26 mouse cellular contexts compared by ENCODE assay signal in the genomic region with DNA sequence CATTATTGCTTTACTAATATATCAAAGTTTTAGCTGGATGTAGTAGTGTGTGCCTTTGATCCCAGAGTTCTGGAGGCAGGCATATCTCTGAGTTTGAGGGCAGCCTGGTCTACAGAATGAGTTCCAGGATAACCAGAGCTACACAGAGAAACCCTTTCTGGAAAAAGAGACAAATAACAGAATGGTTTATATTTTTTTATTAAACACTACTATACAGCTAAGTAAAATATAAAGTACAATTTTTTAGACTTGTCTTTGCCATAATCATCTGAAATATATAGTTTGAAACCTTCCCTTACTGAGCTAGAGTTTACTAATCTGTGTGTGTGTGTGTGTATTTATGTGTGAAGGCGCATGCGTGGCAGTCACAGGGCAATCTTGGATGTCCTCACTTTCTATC. TPM values are rescaled to one million over a fixed set of nuclear protein-coding genes. Genes with fewer than 3 reads are reported as not detected.
"Had no signal": no experiment of that assay in that cellular context is flagged by ENCODE, and none has a peak within 500 bp of the region (broad histone marks: within the 10 kb centered on the region; RNA-seq: fewer than 3 reads in every experiment).

A gene (plus strand): TSS at position 301 of the 400 bp plus-strand sequence.

- H3K27ac ChIP-seq: lung, embryonic 15.5 days; midbrain, embryonic 10.5 days; midbrain, embryonic 12.5 days; neural tube, embryonic 13.5 days; neural tube, embryonic 15.5 days had no signal

- H3K27me3 ChIP-seq: lung, embryonic 15.5 days; neural tube, embryonic 13.5 days; neural tube, embryonic 15.5 days had no signal

- H3K9ac ChIP-seq: lung, embryonic 15.5 days; midbrain, embryonic 12.5 days; neural tube, embryonic 13.5 days; neural tube, embryonic 15.5 days had no signal

- H3K9me3 ChIP-seq: lung, embryonic 15.5 days; midbrain, embryonic 10.5 days; midbrain, embryonic 12.5 days; neural tube, embryonic 13.5 days; neural tube, embryonic 15.5 days had no signal

- H3K4me3 ChIP-seq: lung, embryonic 15.5 days; midbrain, embryonic 10.5 days; midbrain, embryonic 12.5 days; myocyte; neural tube, embryonic 13.5 days; neural tube, embryonic 15.5 days had no signal

- H3K4me1 ChIP-seq: lung, embryonic 15.5 days; midbrain, embryonic 10.5 days; midbrain, embryonic 12.5 days; neural tube, embryonic 13.5 days; neural tube, embryonic 15.5 days had no signal

- DNase-seq: lung, adult 18-20 months; lung, postnatal 4 days; midbrain, embryonic 14.5 days; retina, postnatal 1 day; right cerebral cortex, adult 18-20 months; right cerebral cortex, postnatal 25 days; right cerebral cortex, postnatal 4 days; spleen, adult 18-20 months; thymus, adult 18-20 months; thymus, postnatal 14 days; thymus, postnatal 36 days had no signal

- ATAC-seq: midbrain, embryonic 16.5 days had no signal

- H3K4me2 ChIP-seq: lung, embryonic 15.5 days; midbrain, embryonic 12.5 days; neural tube, embryonic 13.5 days; neural tube, embryonic 15.5 days had no signal

- H3K36me3 ChIP-seq: lung, embryonic 15.5 days; midbrain, embryonic 10.5 days; midbrain, embryonic 12.5 days; neural tube, embryonic 13.5 days; neural tube, embryonic 15.5 days had no signal

RNA-seq across cellular contexts. Expression of the gene that starts here (rescaled TPM):
- total RNA-seq: megakaryocyte, adult 5-6 weeks; megakaryocyte-erythroid progenitor cell, adult 5-6 weeks had no signal
- polyA plus RNA-seq: liver, embryonic 16.5 days; lung, embryonic 15.5 days; midbrain, embryonic 10.5 days; midbrain, embryonic 12.5 days; midbrain, embryonic 14.5 days; midbrain, embryonic 16.5 days; myocyte; neural tube, embryonic 11.5 days; neural tube, embryonic 13.5 days; neural tube, embryonic 15.5 days; small intestine, adult 2 months; stomach, embryonic 14.5 days; stomach, embryonic 16.5 days; thymus, postnatal 0 days had no signal
